Mouse (Mus musculus): Measurements from ENCODE around the gene Hsd11b2.

DNA sequence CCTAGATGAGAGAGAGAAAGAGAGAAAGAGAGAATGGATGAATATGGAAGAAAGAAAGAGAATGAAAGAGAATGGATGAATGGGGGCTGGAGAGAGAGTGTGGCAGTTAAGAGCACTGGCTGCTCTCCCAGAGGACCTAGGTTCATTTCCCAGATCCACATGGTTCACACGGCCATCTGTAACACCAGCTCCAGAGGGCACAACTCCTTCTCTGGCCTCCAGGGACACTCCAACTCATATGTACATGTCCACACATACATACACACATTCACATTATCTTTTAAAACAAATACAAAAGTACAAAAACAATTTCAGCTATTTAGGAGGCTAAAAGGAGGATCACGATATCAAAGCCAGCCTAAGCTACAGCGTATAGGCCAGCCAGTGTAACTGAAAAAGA, 44.3 kb downstream of the Hsd11b2 start:
- TF ChIP-seq CTCF (IDR thresholded peaks at IDR 0.05; ENCODE audit: low read depth) (no peak), EP300 (IDR thresholded peaks at IDR 0.05; ENCODE audit: low read depth) (no peak)

All from liver, embryonic 14.5 days (tissue).